Mouse (Mus musculus) Patski (cell line): ENCODE data around the gene Gosr1. TPM values are rescaled to one million over a fixed set of nuclear protein-coding genes. Genes with fewer than 3 reads are reported as not detected.
"Not testable (repeated sequence)": the region's sequence is repeated elsewhere in the genome, so short reads cannot be mapped to it uniquely, and the experiment has no call there.

Experiments
- ATAC-seq: fragments of 100-300 bp; one replicate; pipeline ENCODE4 v1.8.0; 2021
- CTCF ChIA-PET: fragments of 350-600 bp; sonication (Branson Sonifier 250); formaldehyde crosslinking; loops from one replicate; lab custom pipeline; 2022; ENCODE audit warnings: inconsistent platforms; lab: Charles Lee
- POLR2A ChIA-PET: fragments of 350-600 bp; sonication (Branson Sonifier 250); formaldehyde crosslinking; loops from one replicate; lab custom pipeline; 2022; ENCODE audit warnings: antibody characterized with exemption, inconsistent platforms; lab: Charles Lee
- DNase-seq: peaks from one replicate; pipeline ENCODE4 v3.0.0-alpha.2; 2011; ENCODE audit warnings: low read depth, low spot score
- H3K27me3 ChIP-seq: fragments of 371-371 bp; one replicate; pipeline ENCODE4 v1.5.1; 2021
- CTCF ChIP-seq: fragments of 100-300 bp; IDR thresholded peaks from one replicate; pipeline ENCODE4 v1.5.1; 2021
- in situ Hi-C: fragments of 300-500 bp; cut with MboI; formaldehyde crosslinking; loops from 3 replicates; pipeline ENCODE4 v1.11.1; 2018; ENCODE audit warnings: low pct_unique_long_range_greater_than_20kb, mixed read lengths
- polyA plus RNA-seq: library from polyadenylated mRNA; unstranded; gene quantifications from one replicate; pipeline ENCODE4 v1.2.3, GENCODE M21; 2021

Gosr1 gene
- polyA plus RNA-seq, 1 experiment from 2014 or later, result 49.7 TPM

DNA sequence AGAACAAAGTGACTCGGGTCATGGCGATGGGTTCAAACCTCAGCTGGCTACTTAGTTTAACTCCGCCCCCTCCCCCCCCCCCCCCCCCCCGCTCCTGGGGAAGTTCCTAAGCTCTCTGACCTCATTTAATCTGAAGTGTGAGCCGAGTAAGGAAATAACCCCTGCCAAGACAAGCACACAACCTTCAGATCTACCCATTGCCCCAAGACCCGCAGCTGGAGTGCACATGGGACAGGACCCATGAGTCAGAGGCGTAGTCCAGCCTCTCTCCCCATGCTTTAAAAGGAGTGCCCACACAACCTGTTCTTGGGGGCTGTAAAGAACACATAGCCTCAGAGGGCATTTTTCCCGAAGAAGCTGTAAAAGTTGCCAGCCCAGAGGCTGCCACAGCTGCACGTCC, 63.8 kb downstream of the Gosr1 start:
- no peaks in the 10 kb centered on the region for H3K27me3 ChIP-seq
- in situ Hi-C loops, result no loop called here
- DNase-seq, result no peak
- no peak for TF ChIP-seq CTCF
- no peak for ATAC-seq
- CTCF ChIA-PET, result no interaction called here
- POLR2A ChIA-PET, result no interaction called here

DNA sequence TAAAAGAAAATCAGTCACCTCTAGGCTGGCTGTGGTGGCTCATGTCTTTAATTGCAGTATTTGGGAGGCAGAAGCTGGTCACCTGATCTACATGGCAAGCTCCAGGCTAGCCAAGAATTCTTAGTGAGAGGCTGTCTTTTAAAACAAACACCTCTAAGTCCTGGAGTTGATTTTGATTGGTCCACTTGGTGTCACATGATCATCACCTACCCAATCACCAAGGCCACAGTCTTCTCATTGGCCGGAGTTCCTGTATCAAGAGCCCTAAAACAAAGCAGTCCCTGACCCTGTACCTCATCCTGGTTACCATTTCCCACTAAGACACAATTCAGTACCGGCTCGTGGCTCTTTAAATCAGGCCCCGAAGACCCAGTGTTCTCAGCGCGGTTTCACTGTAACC, 67.6 kb downstream of the Gosr1 start:
- CTCF ChIA-PET, result interaction anchor here (0.7 kb wide), 1 partner anchor 8 kb away, joined by 3 read pairs; no protein-coding TSS in a partner anchor
- POLR2A ChIA-PET, result no interaction called here
- in situ Hi-C loops, result no loop called here
- no peak for TF ChIP-seq CTCF
- no peaks in the 10 kb centered on the region for H3K27me3 ChIP-seq
- no peak for ATAC-seq
- DNase-seq, result no peak

DNA sequence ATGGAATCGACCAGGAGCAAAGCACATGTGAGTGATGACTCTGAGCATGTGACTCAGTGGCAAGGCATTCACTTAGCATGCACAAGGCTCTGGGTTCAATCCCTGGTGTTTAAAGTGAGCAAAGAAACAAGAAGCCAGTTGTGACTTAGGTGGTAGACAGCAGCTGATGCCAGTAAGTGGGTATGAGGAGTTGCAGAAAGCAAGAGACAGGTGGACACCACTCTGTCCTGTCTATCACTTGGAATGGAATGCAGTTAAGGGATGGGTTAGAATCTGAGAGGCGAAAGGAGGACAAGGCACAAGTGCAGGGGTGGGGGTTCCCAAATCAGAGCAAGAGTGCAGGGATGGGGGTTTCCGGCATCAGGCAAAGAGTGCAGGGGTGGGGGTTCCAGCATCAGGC, 71.3 kb downstream of the Gosr1 start:
- ChIA-PET POLR2A (no interaction called here), CTCF (no interaction called here)
- no peak for TF ChIP-seq CTCF
- no peak for ATAC-seq
- in situ Hi-C loops, result no loop called here
- H3K27me3 ChIP-seq, result no peaks in the 10 kb centered on the region
- no peak for DNase-seq

DNA sequence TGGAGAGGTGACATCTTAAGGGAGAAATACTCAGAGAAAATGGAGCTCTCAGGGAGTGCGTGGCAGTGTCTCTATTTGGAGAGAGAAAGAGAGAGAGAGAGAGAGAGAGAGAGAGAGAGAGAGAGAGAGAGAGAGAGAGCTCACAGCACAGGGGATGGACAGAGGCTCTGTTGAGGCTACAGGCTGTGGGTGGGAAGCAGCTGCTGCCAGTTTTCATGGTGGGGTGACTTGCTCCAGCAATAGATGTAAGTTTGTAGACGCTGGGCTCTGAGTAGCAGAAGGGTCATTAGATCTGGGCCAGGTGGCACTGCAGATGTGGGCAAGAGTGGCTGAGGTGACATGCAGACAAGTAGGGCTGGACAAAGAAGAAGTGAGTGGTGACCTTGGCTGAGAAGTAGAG, 77.8 kb downstream of the Gosr1 start:
- ATAC-seq (no peak), DNase-seq (no peak)
- TF ChIP-seq CTCF, result no peak
- ChIA-PET POLR2A (interaction anchor here (0.7 kb wide), 1 partner anchor 119 kb away, joined by 3 read pairs; no protein-coding TSS in a partner anchor), CTCF (interaction anchor here (1.8 kb wide), 1 partner anchor 13 kb away, joined by 3 read pairs; no protein-coding TSS in a partner anchor)
- in situ Hi-C loops, result loop anchor here (5.0 to 10.0 kb wide), 2 partner anchors 52 to 209 kb away; no protein-coding TSS in a partner anchor
- peaks cover 5% of the 10 kb centered on the region for H3K27me3 ChIP-seq

GRCm38 (mm10) chr11:76679508-76679907, 83.9 kb downstream of the Gosr1 start, which contains the start of gene Trarg1:
Gene Trarg1, plus strand, starts transcription at chr11:76679808.
- POLR2A ChIA-PET, H3K27me3 ChIP-seq, DNase-seq, ATAC-seq: not testable (repeated sequence)
- in situ Hi-C loops, result loop anchor here (5.0 kb wide), 1 partner anchor 83 kb away; the partner anchor contains the start of gene Gosr1
- CTCF ChIA-PET, result interaction anchor here (0.8 to 0.9 kb wide), 2 partner anchors 60 to 66 kb away, joined by 4 read pairs; no protein-coding TSS in a partner anchor

Other genes with a start within 250 kb of the Gosr1 start
- 136 TPM for gene Abr, start 141.3 kb downstream of the Gosr1 start, polyA plus RNA-seq
- 0.15 TPM for gene Bhlha9, start 91.1 kb downstream of the Gosr1 start, polyA plus RNA-seq
- 0.05 TPM for gene Trarg1, start 83.8 kb downstream of the Gosr1 start, polyA plus RNA-seq
- 125 TPM for gene Cpd, start 83.4 kb upstream of the Gosr1 start, polyA plus RNA-seq
- 4.4 TPM for gene Tmigd1, start 138.6 kb upstream of the Gosr1 start, polyA plus RNA-seq
- gene Blmh, start 161.2 kb upstream of the Gosr1 start, polyA plus RNA-seq, result 66.3 TPM
- 0.13 TPM for gene Slc6a4, start 235.0 kb upstream of the Gosr1 start, polyA plus RNA-seq